Mouse (Mus musculus): ENCODE measurements at regions not wholly inside any gene's neighbourhood (a gene's known extent, or its start where the extent isn't known, plus 50 kb on each side); places are given as distances from the start of the nearest gene placed in this dataset.

DNA sequence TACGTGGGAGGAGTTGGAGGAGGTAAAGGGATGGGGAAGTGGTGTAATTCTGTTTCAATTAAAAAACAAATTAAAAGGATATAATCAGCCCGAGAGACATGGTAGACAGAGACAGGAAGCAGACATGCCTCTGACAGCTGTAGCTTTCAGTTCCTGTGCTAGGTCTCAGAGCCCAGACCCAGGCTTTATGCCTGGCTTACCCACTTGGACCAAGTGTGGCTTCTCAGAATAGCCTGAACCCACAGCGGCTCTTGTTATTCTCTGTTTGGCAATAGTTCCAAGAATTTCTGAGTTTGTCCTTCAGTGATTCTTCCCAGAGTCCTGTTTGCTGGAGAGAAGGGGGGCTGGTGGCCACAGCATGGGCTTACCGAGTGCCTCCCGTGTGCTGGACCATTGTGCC, 182.4 kb downstream of the Pten start:
- DNase-seq (ENCODE audit: extremely low spot score, low spot score) = no peak

DNA sequence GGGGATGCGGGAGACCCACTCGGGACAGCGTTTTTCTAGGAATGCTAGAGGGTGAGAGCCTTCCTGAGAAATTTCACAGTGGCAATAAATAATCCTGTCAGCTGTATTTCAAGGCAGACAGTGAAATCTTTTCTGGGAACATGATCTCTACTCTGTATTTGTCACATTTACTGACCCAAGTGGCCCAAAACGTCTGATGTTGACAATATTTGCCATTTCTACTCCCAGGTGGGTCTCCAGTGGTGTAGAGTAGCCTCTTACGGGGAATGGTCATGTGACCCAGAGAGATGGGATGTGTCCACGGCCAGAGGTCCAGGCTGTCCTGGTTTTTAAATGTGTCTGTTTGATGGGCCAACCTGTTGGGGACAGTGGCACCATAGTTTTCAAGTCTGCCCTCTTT, 183.5 kb downstream of the Pten start:
- no peak for DNase-seq (ENCODE audit: extremely low spot score, low spot score)

DNA sequence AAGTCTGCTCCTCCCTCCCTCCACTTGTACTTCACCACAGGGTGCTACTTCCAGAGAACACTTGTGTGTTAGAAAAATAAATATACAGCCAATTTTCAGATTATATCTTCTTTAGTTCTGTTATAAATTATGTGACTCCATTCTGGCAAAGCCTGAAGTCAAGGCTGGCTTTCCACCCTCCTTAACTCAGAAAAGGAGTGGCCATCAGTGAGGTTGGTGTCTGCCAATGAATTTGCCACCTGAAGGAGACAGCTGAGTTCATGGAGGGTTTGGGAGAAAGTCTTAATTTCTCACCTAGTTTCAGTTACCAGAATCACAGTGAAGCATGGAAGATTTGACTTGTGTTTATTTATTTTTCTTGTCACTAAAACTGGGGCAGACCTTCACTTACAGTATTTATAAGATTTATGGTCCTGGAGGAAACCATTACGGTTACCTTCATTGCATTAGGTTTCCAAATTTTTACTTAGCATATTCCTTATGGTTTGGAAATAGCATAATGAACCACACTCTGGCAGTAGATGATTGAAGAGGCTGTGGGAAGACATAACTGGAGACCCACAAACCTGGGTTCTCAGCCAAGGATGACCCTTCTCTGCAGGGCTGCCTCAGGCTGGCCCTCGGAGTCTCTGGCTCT, 186.4 kb downstream of the Pten start:
- no peak for DNase-seq (ENCODE audit: extremely low spot score, low spot score)

DNA sequence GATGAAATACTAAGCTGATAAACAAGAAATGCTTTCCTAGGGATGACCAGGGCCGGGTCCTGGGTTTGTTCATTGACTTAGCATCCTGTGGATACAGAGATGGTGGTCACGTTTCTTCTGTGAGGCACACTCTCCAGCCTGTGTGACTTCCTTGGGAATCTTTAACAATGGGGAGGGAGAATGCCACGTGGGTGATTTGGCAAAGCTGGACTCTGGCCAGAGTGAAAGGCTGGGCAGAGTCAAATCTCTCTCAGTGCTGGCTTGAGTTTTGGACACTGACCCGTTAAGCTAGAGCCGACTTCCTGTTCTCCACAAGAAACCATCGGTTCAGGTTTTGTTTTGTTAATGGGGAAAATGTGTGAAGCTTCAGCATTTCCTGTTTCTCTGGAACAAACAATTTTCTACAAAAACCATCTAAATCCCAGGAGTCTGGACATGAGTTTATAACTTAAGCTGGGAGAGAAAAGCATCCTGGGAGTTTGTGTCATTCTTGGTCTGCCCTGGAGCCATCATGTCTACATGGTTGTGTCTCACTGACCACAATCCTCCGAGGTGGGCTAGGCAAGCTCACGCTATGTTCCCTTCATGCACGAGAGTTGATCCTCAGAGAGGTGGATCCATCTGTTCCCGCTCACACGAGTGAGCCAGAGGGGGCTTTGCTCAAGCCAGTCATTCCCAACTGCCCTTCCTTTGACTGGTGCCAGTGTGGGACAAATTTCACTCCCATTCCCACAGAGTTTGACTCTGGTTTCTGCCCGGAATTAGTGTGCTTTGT, 190.0 kb downstream of the Pten start:
- DNase-seq (ENCODE audit: extremely low spot score, low spot score) = no peak

DNA sequence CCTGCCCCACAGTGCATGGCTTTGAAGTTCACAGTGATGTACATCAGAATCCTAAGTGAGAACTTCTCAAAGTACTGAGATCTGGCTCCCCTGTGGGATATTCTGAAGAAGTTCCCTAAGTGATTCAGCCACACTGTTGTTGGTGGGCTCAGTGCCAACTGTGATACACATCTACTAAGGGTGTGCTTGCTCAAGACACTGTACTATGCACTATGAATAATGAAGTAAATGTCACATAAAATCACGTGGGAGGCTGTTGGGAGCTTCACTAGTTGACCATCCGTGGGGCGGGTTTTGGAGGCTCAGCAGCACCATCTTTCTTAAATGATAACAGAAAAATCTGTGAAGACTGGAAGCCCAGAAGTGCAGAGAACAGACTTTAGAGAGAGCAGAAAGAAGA, 193.0 kb downstream of the Pten start:
- DNase-seq (ENCODE audit: extremely low spot score, low spot score) = no peak

DNA sequence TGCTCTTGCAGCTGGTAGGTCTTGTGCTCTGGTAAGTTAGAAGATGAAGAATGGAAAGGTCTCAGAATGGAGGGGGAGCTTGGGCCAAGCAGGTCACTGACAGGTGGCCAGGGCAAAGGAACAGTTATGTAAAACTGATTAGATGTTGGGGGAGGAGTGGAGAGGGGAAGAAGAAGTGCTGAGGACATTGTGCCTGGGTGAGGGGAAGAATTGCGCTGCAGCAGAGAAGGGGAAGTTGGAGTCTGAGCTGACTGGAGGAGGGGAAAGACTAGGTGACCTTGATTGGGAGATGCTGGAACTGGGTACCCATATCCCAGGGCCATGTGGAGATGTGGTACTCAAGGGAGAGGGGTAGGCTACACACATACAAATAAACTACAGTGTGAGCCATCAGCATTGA, 193.5 kb downstream of the Pten start:
- no peak for DNase-seq (ENCODE audit: extremely low spot score, low spot score)

DNA sequence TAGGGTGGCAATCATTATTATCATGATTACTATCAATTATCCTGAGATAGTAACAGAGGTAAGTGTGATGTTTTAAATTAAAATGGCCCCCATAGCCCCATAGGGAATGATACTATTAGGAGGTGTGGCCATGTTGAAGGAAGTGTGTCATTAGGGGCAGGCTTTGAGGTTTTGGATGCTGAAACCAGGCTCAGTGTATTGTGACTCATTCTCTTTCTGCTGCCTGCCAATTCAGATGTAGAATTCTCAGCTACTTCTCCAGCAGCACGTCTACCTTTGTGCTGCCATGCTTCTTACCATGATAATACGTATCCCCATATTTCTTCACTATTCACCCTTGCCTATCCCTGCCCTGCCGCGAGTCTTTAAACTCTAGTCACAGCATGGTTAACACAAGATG, 195.1 kb downstream of the Pten start:
- DNase-seq (ENCODE audit: extremely low spot score, low spot score) = no peak

DNA sequence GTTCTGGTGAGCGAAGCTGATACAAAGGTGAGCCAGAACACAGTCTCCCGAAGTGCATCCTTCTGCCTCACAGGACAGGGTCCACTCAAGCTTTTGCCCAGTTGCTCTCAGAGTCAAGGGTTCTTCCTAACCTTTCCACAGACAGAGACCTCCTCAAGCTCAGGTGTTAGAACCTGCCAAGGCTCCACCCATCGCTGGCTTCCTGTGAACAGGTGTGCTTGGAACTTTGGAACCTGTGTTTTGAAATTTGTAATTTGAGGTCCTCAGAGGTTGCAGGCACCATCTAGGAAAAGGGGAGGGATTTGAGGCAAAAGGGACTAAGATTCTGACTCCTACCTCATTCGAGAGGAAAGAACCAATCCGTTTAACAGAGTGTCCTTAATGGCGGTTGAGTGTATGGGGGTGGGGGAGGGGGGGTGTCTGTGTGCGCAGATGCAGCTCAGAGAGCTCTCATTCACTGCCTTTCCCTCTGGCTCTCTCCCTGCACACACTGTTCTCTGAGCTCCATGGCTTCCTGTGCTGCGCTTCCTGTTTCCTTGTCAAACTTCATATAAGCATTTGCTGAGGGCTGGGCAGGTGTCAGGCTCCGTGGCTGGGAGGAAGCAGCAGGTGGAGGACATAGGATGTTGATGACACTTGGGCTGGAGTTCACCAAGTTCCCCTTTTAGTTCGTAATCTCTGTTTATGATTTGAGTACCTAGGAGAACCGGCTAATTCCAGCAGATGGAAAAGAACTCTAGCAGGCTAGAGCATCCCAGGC, 195.8 kb downstream of the Pten start:
- no peak for DNase-seq (ENCODE audit: extremely low spot score, low spot score)

DNA sequence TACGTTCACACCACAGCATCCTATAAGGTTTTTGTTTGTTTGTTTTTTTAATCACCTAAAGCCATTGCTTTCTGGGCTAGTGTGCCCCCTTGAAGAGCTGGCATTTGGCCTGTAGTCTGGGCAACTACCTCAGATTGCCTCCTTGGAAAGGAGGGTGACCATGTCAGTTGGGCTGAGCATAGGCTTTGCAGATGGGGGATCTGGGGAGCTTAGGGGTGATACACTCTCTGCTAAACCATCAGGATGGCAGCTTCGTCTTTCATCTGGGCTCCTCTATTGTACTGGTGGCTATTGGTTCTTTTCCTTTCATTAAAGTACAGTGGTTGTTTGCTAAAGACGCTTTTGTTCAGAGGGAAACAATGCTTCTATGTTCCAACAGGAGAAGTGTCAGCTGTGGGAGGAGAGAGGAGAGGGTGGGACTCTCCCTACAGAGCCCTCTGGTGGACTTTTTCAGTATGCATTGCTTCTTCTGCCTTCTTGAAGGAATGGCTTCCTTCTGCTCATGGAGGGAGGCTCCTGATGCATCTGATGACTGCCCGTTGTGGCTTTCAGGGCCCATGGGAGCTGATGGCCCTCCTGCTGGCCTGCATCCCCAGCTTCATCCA, 196.8 kb downstream of the Pten start:
- DNase-seq (ENCODE audit: extremely low spot score, low spot score) = no peak

DNA sequence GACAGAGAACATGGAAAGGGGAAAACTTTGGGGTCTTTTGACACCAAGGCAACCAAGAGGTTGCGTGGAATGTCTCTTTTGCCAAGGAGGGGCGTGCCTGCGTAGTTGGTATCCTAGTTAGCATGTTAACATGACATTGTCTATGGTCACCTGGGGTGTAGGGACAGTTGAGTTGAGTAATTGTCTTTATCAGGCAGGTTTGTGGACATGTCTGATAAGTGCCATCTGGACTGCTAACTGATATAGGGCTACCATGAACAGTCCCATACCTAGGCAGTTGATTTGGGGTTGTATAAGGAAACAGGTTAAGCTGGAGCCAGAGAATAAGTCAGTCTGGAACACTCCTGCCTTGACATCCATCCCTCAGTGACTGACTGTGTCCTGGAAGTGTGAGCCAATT, 197.6 kb downstream of the Pten start:
- DNase-seq (ENCODE audit: extremely low spot score, low spot score) = no peak

DNA sequence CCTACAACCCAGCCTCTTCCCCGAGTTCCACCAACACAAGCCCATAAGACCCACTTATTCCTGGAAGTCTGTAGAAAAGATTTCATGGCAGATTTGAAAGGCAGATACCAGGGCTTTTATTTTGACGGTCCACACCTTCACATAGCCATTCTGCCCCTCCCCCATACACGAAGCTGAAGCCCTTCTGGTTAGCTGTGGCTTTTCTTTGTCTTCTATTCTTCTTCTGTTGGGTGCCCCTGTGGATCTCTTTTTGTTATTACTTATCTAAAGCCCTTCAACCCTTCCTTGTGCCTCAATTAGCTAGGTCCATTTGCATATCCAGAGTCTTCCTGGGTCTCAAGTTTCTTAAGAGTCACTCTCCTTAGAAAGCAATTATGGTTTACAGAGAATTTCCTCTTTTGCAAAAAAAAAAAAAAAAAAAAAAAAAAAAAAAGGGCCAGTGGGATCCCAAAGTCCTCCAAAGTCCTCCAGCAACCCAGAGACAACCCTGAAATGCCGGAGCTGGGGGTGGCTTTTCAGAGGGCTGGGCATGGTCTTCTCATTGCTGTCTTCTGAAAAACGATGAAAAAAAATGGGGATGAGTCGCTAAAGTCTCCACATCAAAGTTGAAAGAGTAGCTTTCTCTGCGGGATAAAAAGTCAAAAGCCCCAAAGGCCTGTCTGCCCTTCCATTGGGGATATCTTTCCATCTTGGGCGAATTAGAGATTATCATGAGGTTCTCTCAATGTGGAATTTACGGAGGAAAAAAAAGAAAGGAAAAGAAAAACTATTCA, 199.0 kb downstream of the Pten start:
- DNase-seq (ENCODE audit: extremely low spot score, low spot score) = no peak

DNA sequence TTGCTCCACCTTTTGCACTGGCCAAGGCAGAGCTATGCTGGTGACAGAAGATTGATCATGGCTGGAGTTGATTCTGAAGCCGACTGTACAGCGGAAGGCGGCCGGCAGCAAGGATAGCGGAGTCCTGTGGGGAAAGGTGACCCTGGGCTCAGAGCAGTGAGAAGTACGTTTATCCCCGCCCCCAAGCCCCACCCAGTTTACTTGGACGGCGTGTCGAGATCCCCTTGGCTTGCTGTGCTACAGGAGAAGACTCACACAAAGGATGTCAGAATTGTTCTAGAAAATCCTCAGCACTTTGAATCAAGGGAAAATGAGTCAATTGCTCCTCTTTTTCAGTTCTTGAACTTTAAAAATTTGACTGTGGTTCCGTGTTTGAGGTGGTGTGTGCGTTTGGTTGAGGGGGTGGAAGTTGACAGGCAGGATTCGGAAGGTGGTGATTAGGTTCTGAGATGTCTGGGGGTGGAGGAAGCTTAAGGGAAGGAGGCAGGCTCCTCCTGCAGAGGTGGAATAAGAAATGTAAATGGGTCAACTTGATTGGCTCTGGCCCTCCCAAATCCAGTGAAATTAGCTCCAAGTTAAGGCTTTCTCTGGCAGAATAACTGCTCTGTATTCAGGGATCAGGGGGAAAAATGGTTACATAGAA, 199.7 kb downstream of the Pten start:
- DNase-seq (ENCODE audit: extremely low spot score, low spot score) = peak; percentile 29

DNA sequence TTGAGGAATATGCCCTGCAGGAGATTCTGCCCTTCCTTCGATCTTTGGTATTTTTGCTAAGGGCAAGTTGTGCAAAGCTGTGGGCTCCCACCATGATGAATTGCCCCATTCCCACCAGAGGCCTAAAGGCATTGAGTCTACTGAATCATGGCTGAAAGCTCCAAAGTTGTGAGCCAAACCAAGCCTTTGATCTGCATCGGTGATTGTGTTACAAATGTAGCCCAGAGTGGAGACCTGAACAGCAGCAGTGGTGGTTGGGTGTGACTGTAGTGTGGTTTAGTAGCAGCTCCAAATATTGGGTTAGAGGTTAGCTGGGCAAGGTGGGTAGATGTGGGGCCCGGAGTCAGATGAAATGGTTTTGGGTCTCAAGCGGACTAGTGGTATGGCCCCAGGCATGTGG, 201.0 kb downstream of the Pten start:
- no peak for DNase-seq (ENCODE audit: extremely low spot score, low spot score)

DNA sequence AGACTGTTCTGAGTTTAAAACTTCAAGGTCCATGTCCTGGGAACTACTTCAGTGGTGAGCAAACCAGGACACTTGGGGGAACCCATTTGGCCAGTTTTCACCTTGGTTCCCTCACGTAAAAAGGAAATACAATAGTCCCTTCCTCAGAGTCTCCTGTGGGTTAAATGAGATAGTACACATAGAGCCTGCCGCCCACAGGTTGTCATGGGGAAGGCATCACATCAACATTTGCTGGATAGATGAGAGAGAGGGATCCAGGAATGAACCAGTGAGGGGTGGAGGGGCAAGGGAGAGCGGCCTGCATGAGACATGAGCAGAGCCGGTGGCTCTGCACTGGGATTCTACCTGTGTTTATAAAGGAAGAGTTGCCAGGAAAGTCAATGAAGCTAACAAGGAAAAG, 201.5 kb downstream of the Pten start:
- no peak for DNase-seq (ENCODE audit: extremely low spot score, low spot score)

DNA sequence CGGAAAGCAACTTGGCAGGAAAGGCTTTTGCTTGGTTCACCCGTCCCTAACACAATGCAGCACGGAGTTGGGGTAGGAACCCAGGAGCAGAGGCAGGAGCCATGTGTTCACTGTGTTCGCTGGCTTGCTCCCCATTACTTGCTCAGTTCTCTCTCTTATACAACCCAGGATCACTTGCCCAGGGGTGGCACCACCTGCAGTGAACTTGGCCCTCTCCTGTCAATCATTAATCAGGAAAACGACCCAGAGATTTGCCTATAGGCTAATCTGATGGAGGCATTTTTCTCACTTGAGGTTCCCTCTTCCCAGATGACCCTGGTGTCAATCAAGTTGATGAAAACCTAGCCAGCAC, 202.5 kb downstream of the Pten start:
- no peak for DNase-seq (ENCODE audit: extremely low spot score, low spot score)

DNA sequence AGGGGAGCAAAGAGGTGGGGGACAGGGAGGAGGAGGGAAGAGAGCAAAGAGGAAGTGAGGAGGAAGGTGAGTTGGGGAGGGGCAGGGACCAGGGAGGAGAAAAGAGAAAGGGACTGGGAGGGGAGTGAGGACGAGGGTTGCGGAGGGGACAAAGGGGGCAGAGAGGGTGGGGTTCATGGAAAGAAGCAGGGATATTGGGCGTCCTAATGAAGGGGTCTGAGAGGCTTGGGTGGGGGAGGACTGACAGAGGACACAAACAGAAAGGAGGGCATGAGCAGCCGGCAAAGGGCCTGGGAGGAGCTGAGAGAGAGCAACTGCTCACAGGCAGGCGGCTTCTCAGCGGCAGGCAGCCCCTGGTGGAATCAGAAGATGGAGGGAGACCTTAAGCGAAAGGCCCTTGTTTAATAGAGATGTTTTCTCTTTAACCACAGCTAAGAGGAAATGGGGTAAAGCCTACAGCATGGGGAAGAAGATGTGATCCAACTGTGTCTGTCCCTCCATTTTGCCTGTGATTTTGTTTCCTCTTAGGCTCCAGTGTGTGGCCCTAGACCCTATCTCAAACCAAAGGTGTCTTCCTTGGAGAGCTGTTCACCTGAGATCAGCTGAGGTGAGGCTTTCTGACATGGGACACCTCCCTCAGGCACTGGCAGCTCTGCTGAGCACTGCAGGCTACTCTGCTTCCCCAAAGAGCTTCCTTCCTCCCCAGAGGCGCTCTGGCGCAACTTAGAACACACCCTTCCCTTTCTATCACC, 203.1 kb downstream of the Pten start:
- no peak for DNase-seq (ENCODE audit: extremely low spot score, low spot score)

DNA sequence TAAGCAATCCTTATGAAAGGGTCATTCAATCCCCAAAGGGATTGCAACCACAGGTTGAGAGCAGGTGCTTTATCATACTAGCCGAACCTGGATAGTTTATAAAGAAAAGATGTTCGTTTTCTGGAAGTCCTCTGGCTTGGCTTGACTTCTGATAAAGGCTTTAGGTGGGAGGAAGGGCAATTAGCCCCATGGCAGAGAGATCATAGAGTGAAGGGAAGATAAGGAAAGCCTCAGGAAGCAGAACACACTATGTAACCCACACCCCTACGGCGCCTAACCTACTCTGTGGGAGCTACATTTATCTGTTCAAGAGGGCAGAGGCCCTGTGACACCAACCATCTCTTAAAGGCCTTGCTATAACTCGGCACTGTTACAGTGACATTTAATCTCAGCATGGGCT, 204.2 kb downstream of the Pten start:
- DNase-seq (ENCODE audit: extremely low spot score, low spot score) = no peak

DNA sequence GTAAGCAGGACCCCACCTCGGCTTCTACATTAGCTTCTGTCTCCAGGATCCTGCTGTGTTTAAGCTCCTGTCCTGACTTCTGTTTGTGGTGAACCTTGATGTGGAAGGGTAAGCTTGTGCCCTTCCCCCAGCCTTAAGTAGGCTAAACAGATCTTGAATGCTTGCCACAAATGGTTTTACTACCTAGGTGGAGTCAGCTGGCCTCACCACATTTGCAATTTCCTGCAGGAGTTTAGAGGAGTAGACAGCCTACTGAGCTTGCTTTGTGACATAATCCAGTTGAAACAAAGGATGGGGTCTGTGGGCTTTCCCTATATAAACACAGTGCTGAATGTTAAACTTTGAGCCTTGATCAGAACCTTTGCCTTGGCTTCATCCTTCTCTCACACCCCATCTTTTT, 206.7 kb downstream of the Pten start:
- DNase-seq (ENCODE audit: extremely low spot score, low spot score) = no peak

DNA sequence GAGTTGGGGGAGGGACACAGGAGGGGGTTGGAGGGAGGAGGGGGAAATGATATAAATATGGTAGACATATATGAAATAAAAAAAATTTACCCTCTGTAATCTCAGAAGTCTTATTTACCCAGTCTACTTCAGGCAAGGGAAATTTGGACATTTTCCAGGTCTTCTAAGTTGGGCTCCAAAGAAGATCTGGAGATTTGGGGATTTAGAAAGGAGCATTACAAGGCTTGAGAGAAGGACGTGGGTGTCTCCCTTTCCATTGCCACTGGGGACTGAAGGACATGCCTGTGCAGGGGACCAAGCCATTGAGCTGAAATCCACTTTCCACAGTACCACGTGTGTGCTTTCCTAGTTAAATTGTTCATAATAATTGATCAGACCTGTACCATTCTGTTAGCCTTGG, 208.2 kb downstream of the Pten start:
- no peak for DNase-seq (ENCODE audit: extremely low spot score, low spot score)

DNA sequence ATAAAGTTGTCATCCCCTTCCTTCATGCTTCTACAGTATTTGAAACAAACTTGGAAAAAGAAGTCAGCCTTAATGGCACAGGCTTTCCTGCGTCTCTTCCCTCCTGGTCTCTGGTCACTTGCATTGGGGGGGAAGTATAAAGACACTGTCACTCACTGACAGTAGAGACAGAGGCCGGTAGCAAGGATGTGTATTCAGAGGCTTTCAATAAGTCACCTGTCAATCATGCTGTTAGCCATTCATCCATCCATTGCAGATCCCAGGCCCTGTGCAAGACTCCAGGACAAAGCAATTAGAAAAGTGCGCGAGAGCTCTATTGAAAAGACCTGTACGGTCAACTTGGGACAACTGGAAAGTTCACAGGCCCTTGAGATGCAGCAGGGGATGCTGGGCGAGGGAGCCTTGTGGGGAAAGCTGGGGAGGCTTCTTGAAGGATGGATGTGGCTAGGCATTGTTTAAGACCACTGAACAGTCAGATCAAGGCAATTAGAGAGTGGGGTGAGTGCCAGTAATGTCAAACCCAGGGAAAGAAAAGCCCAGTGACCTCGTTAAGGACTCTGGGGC, 212.0 kb downstream of the Pten start:
- no peak for DNase-seq (ENCODE audit: extremely low spot score, low spot score)
